Mouse (Mus musculus) embryonic fibroblast, embryonic 13.5 days (primary cell): ENCODE measurements around the gene Ints5. TPM values are rescaled to one million over a fixed set of nuclear protein-coding genes. Genes with fewer than 3 reads are reported as not detected.
"Not testable (repeated sequence)": the region's sequence is repeated elsewhere in the genome, so short reads cannot be mapped to it uniquely, and the experiment has no call there.

Source experiments
- H3K27ac ChIP-seq: 2 replicates; pipeline ENCODE4 v1.5.1; 2012; ENCODE audit warnings: low read length, control low read depth, inconsistent platforms; ENCODE audit not compliant: insufficient read depth
- H3K4me1 ChIP-seq: 2 replicates; pipeline ENCODE4 v1.6.1; 2011; ENCODE audit warnings: low read length; ENCODE audit not compliant: control insufficient read depth, insufficient read depth
- H3K4me3 ChIP-seq: 2 replicates; pipeline ENCODE4 v1.5.1; 2011; ENCODE audit warnings: mild to moderate bottlenecking, control low read depth, low read length; ENCODE audit not compliant: insufficient read depth
- CTCF ChIP-seq: IDR thresholded peaks from 2 replicates; pipeline ENCODE4 v1.5.1; 2011; ENCODE audit warnings: mild to moderate bottlenecking, control low read depth, low read length, moderate library complexity, borderline replicate concordance; ENCODE audit not compliant: insufficient read depth
- POLR2A ChIP-seq: IDR thresholded peaks from 2 replicates; pipeline ENCODE4 v1.6.1; 2011; ENCODE audit warnings: low read depth, mild to moderate bottlenecking, control low read depth, low read length, moderate library complexity
- polyA plus RNA-seq: library from polyadenylated mRNA; stranded (reverse); fragments of >200 nt; gene quantifications from 2 replicates; pipeline ENCODE4 v1.2.4, GENCODE M21; 2011; ENCODE audit warnings: low read depth; ENCODE audit not compliant: missing spikeins, insufficient read length

Ints5 gene
- polyA plus RNA-seq, 1 experiment, result 20.2 TPM

DNA sequence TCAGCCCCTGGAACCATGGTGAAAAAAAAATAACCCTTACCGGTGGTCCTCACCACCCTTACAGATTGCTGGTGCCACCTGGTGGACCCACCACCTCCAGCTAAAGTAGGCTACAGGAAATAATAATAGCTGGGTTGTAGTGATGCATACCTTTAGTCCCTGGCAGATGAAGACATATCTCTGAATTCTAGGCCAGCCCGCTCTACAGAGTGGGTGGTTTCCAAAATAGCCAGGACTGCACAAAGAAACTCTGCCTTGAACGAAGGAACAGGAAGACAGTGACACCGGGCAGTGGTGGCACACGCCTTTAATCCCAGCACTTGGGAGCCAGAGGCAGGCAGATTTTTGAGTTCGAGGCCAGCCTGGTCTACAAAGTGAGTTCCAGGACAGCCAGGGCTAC lies 28.5 kb upstream of the Ints5 start:
- no peak overlapping the region for H3K27ac ChIP-seq
- TF ChIP-seq CTCF (no peak), POLR2A (no peak)

DNA sequence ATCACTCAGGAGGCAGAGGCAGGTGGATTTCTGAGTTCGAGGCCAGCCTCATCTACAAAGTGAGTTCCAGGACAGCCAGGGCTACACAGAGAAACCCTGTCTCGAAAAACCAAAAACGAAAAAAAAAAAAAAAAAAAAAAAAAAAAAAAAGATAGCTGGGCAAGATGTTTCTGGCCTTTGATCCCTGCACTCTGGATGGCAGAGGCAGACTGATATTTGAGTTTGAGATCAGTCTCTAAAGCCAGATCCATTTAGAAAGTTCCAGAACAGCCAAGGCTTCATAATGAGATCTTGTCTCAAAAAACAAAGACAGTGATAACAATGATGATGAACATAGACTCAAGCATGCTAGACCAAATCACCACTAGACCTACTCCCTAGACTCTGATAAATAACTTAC lies 22.4 kb upstream of the Ints5 start:
- not testable (repeated sequence) for H3K4me1 ChIP-seq, H3K4me3 ChIP-seq, H3K27ac ChIP-seq

More for the DNA sequence above, 28.5 kb upstream of the Ints5 start:
- no peak overlapping the region for H3K4me3 ChIP-seq
- H3K4me1 ChIP-seq, result no peaks in the 10 kb centered on the region

- TF ChIP-seq POLR2A (no peak), CTCF (no peak)
- no peak overlapping the region for H3K27ac ChIP-seq
- no peaks in the 10 kb centered on the region for H3K4me1 ChIP-seq
- H3K4me3 ChIP-seq, result peak overlapping the region; percentile 54
Observed at GRCm38 (mm10) chr19:8870838-8871237, 22.0 kb upstream of the Ints5 start.

GRCm38 (mm10) chr19:8871267-8872186 lies 21.3 kb upstream of the Ints5 start, which contains the start of gene Ubxn1:
Gene Ubxn1 (plus strand): TSS chr19:8871496.
- Histone ChIP-seq H3K4me3 (peak within 1 kb of the TSS; percentile 83), H3K4me1 (no peaks in the 10 kb centered on the region), H3K27ac (peak within 1 kb of the TSS; percentile 69)
- TF ChIP-seq CTCF (no peak), POLR2A (peak; percentile 62)

DNA sequence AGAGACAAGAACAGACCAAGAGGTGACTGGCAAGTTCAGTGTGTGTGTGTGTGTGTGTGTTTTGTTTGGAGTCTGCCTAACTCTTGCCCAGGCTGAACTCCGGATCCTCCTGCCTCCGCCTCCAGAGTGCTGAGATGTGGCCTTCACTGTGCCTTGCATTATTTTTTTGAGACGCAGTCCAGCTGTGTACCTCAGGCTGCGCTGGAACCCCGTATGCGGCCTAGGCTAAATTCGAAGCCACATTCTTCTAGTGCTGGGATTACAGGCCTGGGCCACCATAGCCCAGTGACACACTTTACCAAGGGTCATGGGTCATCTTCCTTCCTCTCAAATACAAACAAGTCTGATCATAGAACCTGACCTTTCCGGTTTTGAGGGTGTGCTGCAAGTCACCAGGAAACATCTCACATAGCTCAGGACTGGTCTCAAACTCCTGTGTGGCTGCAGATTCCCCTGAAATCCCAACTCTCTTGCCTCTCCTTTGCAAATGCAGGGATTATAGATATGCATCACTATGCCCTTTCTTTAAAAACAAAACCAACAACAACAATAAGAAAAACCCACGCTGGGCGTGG lies 20.5 kb upstream of the Ints5 start:
- TF ChIP-seq POLR2A (no peak), CTCF (no peak)

DNA sequence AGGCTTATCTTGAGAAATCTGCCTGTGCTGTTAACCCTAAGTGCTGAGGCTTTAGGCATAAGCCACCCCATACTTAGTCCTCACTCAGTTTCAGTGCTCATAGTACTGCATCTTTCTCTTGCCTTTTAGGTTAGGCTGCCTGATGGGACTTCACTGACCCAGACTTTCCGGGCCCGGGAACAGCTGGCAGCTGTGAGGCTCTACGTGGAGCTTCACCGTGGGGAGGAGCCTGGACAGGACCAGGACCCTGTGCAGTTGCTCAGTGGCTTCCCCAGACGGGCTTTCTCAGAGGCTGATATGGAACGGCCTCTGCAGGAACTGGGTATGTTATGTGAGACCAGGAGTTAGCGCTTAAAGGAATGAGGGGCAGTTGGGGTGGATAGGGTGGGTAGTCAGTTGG lies 17.8 kb upstream of the Ints5 start:
- Histone ChIP-seq H3K27ac (no peak overlapping the region), H3K4me3 (no peak overlapping the region), H3K4me1 (no peaks in the 10 kb centered on the region)
- TF ChIP-seq CTCF (no peak), POLR2A (no peak)

More for the DNA sequence above, 20.5 kb upstream of the Ints5 start:
- Histone ChIP-seq H3K27ac (peak overlapping the region; percentile 69), H3K4me3 (peak overlapping the region; percentile 83), H3K4me1 (no peaks in the 10 kb centered on the region)

GRCm38 (mm10) chr19:8880311-8881033 lies 12.3 kb upstream of the Ints5 start, which contains the start of gene Uqcc3:
Gene Uqcc3 (minus strand): TSS chr19:8880923.
- no peaks in the 10 kb centered on the region for H3K4me1 ChIP-seq
- TF ChIP-seq POLR2A (peak; percentile 86), CTCF (no peak)
- H3K27ac ChIP-seq, result peak within 1 kb of the TSS; percentile 47
- H3K4me3 ChIP-seq, result peak within 1 kb of the TSS; percentile 70

DNA sequence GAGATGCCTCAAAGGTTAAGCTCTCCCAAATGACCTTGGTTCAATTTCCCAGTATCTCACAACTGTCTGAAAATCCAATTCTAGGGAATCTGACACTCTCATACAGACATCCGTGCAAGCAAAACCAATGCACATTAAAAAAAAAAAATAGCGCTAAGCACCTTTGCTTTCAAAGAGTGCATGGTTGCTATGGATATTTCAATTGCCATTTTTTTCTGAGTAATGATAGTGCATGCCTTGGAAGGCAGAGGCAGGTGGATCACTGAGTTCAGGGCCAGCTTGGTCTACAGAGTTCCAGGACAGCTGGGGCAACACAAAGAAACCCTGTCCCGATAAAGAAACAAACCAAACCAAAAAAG lies 11.8 kb upstream of the Ints5 start:
- no peaks in the 10 kb centered on the region for H3K4me1 ChIP-seq
- H3K27ac ChIP-seq, result no peak overlapping the region
- peak overlapping the region; percentile 70; the same call in 1 of the 2 replicates for H3K4me3 ChIP-seq
- TF ChIP-seq CTCF (no peak), POLR2A (no peak)

DNA sequence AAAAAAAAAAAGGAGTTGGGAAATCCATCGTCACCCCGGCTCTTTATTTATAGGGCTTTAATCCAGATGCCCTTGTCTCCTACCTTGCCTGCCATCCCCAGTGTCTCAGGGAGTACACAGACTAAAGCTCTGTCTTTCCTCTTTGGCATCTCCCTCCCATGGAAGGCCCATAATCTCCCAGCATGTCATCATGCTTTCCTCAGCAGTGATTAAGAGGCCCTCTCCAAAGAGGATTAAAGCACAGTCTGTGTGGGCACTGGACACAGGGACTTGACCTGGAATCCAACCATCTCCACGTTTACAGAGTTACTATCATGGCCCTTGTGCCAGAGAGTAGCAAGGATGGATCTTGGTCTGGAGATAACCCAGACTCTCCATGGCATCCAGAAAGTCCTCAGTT lies 9.2 kb upstream of the Ints5 start, which contains the start of the genes Lbhd1 and Gm49403:
Gene Lbhd1 (plus strand): TSS at position 117 of the 400 bp plus-strand sequence.
Gene Gm49403 (plus strand): TSS at position 315 of the 400 bp plus-strand sequence.
- Histone ChIP-seq H3K4me3 (no peak within 1 kb of the TSS), H3K27ac (no peak within 1 kb of the TSS), H3K4me1 (no peaks in the 10 kb centered on the region)
- TF ChIP-seq POLR2A (no peak), CTCF (no peak)
